Mouse (Mus musculus) intestine, postnatal 0 days (tissue): ENCODE measurements at regions not wholly inside any gene's neighbourhood (a gene's known extent, or its start where the extent isn't known, plus 50 kb on each side); places are given as distances from the start of the nearest gene placed in this dataset.

Experiments used
- ATAC-seq: fragments of 200-750 bp; cut with Nextera tagmentation; 2 replicates; pipeline ENCODE4 v1.8.0; 2017; ENCODE audit warnings: mild to moderate bottlenecking, moderate TSS enrichment, moderate library complexity
- H3K27ac ChIP-seq: fragments of 300-500 bp; sonication (generic); 2 replicates; pipeline ENCODE4 v1.5.1; 2014; ENCODE audit warnings: mild to moderate bottlenecking, low read depth, low read length, moderate library complexity
- H3K27me3 ChIP-seq: fragments of 300-500 bp; sonication (generic); replicated peaks from 2 replicates; pipeline ENCODE4 v1.6.1; 2014; ENCODE audit warnings: low read length, mixed read lengths; ENCODE audit not compliant: control insufficient read depth, insufficient read depth
- H3K36me3 ChIP-seq: fragments of 300-500 bp; sonication (generic); 2 replicates; pipeline ENCODE4 v1.6.1; 2014; ENCODE audit warnings: mild to moderate bottlenecking, moderate library complexity; ENCODE audit not compliant: control insufficient read depth, insufficient read depth
- H3K4me1 ChIP-seq: fragments of 300-500 bp; sonication (generic); replicated peaks from 2 replicates; pipeline ENCODE4 v1.6.1; 2014; ENCODE audit warnings: antibody characterized with exemption, low read length, mixed read lengths; ENCODE audit not compliant: control insufficient read depth, insufficient read depth
- H3K4me2 ChIP-seq: fragments of 300-500 bp; sonication (generic); replicated peaks from 2 replicates; pipeline ENCODE4 v1.6.1; 2014; ENCODE audit warnings: low read depth, mild to moderate bottlenecking, moderate library complexity
- H3K4me3 ChIP-seq: fragments of 300-500 bp; sonication (generic); 2 replicates; pipeline ENCODE4 v1.5.1; 2014; ENCODE audit warnings: low read depth, low read length
- H3K9ac ChIP-seq: fragments of 300-500 bp; sonication (generic); 2 replicates; pipeline ENCODE4 v1.6.1; 2014; ENCODE audit warnings: mild to moderate bottlenecking, low read depth, low read length
- H3K9me3 ChIP-seq: fragments of 300-500 bp; sonication (generic); 2 replicates; pipeline ENCODE4 v1.6.1; 2016; ENCODE audit warnings: mixed run types; ENCODE audit not compliant: control insufficient read depth
- CTCF ChIP-seq: sonication (generic); IDR thresholded peaks from 2 replicates; pipeline ENCODE4 v1.5.1; 2016; ENCODE audit warnings: low read depth, mild to moderate bottlenecking, control low read depth, antibody characterized with exemption, moderate library complexity
- WGBS: fragments of 180-500 bp; shearing (Covaris S2); extraction: QIAGEN DNeasy Blood & Tissue Kit; methylation state at CpG from one replicate; pipeline ENCODE4 v1.1.7; 2014; 5-methylcytosine and 5-hydroxymethylcytosine counted together

GRCm38 (mm10) chr5:85832556-85832955 is 232.8 kb downstream of the Cenpc1 start:
- WGBS, result 83% methylated on average over 2 of the region's 2 CpGs
- Histone ChIP-seq H3K4me2 (no peak overlapping the region), H3K27ac (no peak overlapping the region), H3K27me3 (no peaks in the 10 kb centered on the region), H3K9me3 (no peaks in the 10 kb centered on the region), H3K4me3 (no peak overlapping the region), H3K4me1 (no peaks in the 10 kb centered on the region), H3K9ac (no peak overlapping the region), H3K36me3 (no peaks in the 10 kb centered on the region)
- ATAC-seq, result no peak
- no peak for TF ChIP-seq CTCF

DNA sequence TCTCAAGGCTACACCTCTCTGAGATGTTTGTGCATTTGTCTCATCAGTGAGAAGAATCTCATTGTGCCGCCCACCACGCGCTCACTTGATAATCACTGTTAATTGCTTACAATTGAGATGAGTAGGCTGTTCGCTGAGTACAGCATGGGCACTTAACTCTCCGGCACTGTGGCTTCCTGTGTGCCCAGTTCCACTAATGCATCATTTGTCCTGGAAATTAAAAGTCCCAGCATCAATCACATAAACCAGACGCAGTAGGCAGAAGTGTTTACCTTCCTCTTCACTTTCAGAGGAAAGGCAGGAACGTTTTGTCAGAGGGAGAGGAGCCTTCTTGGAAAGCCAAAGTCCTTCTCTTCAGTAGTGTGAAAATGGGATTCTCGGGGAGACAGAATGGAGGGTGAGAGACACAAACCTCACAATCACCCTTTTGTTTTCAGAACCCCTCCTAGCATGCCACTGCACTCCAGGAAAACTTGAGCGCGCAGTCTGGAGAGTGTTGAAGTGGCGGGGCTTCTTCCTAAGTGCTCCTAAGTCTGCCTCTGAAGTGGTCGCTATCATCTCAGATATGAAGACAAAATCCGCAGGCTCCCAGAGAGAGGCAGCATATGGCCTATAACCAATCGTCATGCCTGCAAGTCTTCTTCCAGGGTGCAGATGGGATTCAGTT is 269.7 kb downstream of the Cenpc1 start:
- Histone ChIP-seq H3K4me1 (no peaks in the 10 kb centered on the region), H3K4me2 (no peak overlapping the region), H3K27ac (no peak overlapping the region), H3K9ac (no peak overlapping the region), H3K4me3 (no peak overlapping the region), H3K9me3 (no peaks in the 10 kb centered on the region), H3K36me3 (no peaks in the 10 kb centered on the region), H3K27me3 (no peaks in the 10 kb centered on the region)
- WGBS, result 59% methylated on average over 14 of the region's 14 CpGs
- no peak for TF ChIP-seq CTCF
- no peak for ATAC-seq

GRCm38 (mm10) chr5:85793148-85793547 is 272.2 kb downstream of the Cenpc1 start:
- no peaks in the 10 kb centered on the region for H3K36me3 ChIP-seq
- H3K9me3 ChIP-seq, result no peaks in the 10 kb centered on the region
- H3K4me2 ChIP-seq, result no peak overlapping the region
- no peak overlapping the region for H3K9ac ChIP-seq
- TF ChIP-seq CTCF, result no peak
- WGBS, result 93% methylated on average over 4 of the region's 4 CpGs
- no peak for ATAC-seq
- no peaks in the 10 kb centered on the region for H3K27me3 ChIP-seq
- H3K4me3 ChIP-seq, result no peak overlapping the region
- no peak overlapping the region for H3K27ac ChIP-seq
- no peaks in the 10 kb centered on the region for H3K4me1 ChIP-seq

GRCm38 (mm10) chr5:85780730-85781454 is 284.5 kb downstream of the Cenpc1 start:
- Histone ChIP-seq H3K27ac (no peak overlapping the region), H3K4me1 (no peaks in the 10 kb centered on the region), H3K4me3 (no peak overlapping the region), H3K9ac (no peak overlapping the region), H3K36me3 (no peaks in the 10 kb centered on the region), H3K27me3 (no peaks in the 10 kb centered on the region), H3K4me2 (no peak overlapping the region), H3K9me3 (no peaks in the 10 kb centered on the region)
- TF ChIP-seq CTCF, result no peak
- ATAC-seq, result no peak
- WGBS, result 54% methylated on average over 8 of the region's 8 CpGs

DNA sequence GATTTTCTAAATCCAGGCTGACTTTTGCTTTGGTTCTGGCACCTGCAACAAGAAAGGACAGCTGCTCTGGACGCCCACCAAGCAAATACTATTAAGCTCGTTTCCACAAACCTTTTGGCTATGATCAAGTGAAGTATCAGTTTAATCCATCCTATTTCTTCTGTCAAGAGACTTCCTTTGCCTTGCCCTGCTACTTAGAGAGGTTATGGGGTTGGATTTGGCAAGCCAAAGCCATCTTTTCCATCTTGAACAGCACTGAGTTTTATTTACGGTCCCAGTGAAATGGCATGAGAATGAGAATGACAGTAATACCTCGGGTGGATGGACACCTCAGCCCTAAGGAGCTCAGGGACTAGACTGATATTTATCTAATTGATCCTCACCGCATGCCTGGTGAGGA is 285.4 kb downstream of the Cenpc1 start:
- H3K4me3 ChIP-seq, result no peak overlapping the region
- H3K9ac ChIP-seq, result no peak overlapping the region
- TF ChIP-seq CTCF, result no peak
- no peak for ATAC-seq
- H3K27ac ChIP-seq, result no peak overlapping the region
- 68% methylated on average over 5 of the region's 5 CpGs for WGBS
- H3K9me3 ChIP-seq, result no peaks in the 10 kb centered on the region
- H3K36me3 ChIP-seq, result no peaks in the 10 kb centered on the region
- H3K27me3 ChIP-seq, result no peaks in the 10 kb centered on the region
- no peak overlapping the region for H3K4me2 ChIP-seq
- H3K4me1 ChIP-seq, result no peaks in the 10 kb centered on the region

GRCm38 (mm10) chr5:85779205-85779604 is 286.2 kb downstream of the Cenpc1 start:
- WGBS, result 75% methylated on average over 4 of the region's 4 CpGs
- ATAC-seq, result no peak
- Histone ChIP-seq H3K4me2 (no peak overlapping the region), H3K9me3 (no peaks in the 10 kb centered on the region), H3K4me1 (no peaks in the 10 kb centered on the region), H3K27me3 (no peaks in the 10 kb centered on the region), H3K4me3 (no peak overlapping the region), H3K27ac (no peak overlapping the region), H3K36me3 (no peaks in the 10 kb centered on the region), H3K9ac (no peak overlapping the region)
- TF ChIP-seq CTCF, result no peak
